Mouse (Mus musculus) liver, embryonic 13.5 days (tissue): ENCODE data around the gene Smim23. TPM values are rescaled to one million over a fixed set of nuclear protein-coding genes. Genes with fewer than 3 reads are reported as not detected.

Experiments used
- ATAC-seq: fragments of 200-750 bp; cut with Nextera tagmentation; 2 replicates; pipeline ENCODE4 v1.8.0; 2017; ENCODE audit warnings: low read depth, mild to moderate bottlenecking, moderate number of reproducible peaks, moderate library complexity
- DNase-seq: peaks from one replicate; pipeline ENCODE4 v3.0.0; 2022
- H3K27ac ChIP-seq: fragments of 300-500 bp; sonication (generic); 2 replicates; pipeline ENCODE4 v1.5.1; 2015; ENCODE audit warnings: moderate library complexity, mild to moderate bottlenecking, inconsistent platforms
- H3K27me3 ChIP-seq: fragments of 300-500 bp; sonication (generic); 2 replicates; pipeline ENCODE4 v1.6.1; 2015; ENCODE audit warnings: mild to moderate bottlenecking, inconsistent platforms
- H3K36me3 ChIP-seq: fragments of 300-500 bp; sonication (generic); 2 replicates; pipeline ENCODE4 v1.6.1; 2015; ENCODE audit warnings: mild to moderate bottlenecking, inconsistent platforms
- H3K4me1 ChIP-seq: fragments of 300-500 bp; sonication (generic); replicated peaks from 2 replicates; pipeline ENCODE4 v1.6.1; 2015; ENCODE audit warnings: inconsistent platforms
- H3K4me2 ChIP-seq: fragments of 300-500 bp; sonication (generic); 2 replicates; pipeline ENCODE4 v1.6.1; 2015; ENCODE audit warnings: inconsistent platforms, mild to moderate bottlenecking, moderate library complexity
- H3K4me3 ChIP-seq: fragments of 300-500 bp; sonication (generic); replicated peaks from 2 replicates; pipeline ENCODE4 v1.5.1; 2015; ENCODE audit warnings: mild to moderate bottlenecking, inconsistent platforms
- H3K9ac ChIP-seq: fragments of 300-500 bp; sonication (generic); 2 replicates; pipeline ENCODE4 v1.6.1; 2015; ENCODE audit warnings: mild to moderate bottlenecking, inconsistent platforms
- H3K9me3 ChIP-seq: fragments of 300-500 bp; sonication (generic); replicated peaks from 2 replicates; pipeline ENCODE4 v1.6.1; 2016; ENCODE audit warnings: inconsistent platforms
- WGBS: fragments of 180-500 bp; shearing (Covaris S2); methylation state at CpG from one replicate; pipeline ENCODE4 v1.1.7; 2015; ENCODE audit not compliant: insufficient replicate concordance; 5-methylcytosine and 5-hydroxymethylcytosine counted together
- polyA plus RNA-seq: library from polyadenylated mRNA; unstranded; fragments of >200 nt; fragmentation: Nextera tagmentation; extraction: Ambion mirVana; gene quantifications from 2 replicates; pipeline ENCODE4 v1.2.1, GENCODE M21; 2015

Gene Smim23
- polyA plus RNA-seq, 1 experiment from 2014 or later = not detected

GRCm38 (mm10) chr11:32780747-32781536 lies 43.5 kb downstream of the Smim23 start:
- no peak for DNase-seq
- H3K27me3 ChIP-seq = no peaks in the 10 kb centered on the region

GRCm38 (mm10) chr11:32768642-32769343 lies 55.6 kb downstream of the Smim23 start:
- Histone ChIP-seq H3K9me3 (no peaks in the 10 kb centered on the region), H3K27ac (no peak overlapping the region), H3K4me1 (no peaks in the 10 kb centered on the region), H3K36me3 (no peaks in the 10 kb centered on the region), H3K4me3 (no peak overlapping the region), H3K27me3 (no peaks in the 10 kb centered on the region), H3K9ac (no peak overlapping the region), H3K4me2 (no peak overlapping the region)
- WGBS = 58% methylated on average over 12 of the region's 12 CpGs
- DNase-seq (no peak), ATAC-seq (no peak)

More at GRCm38 (mm10) chr11:32780747-32781536, 43.5 kb downstream of the Smim23 start:
- Histone ChIP-seq H3K4me2 (no peak overlapping the region), H3K36me3 (no peaks in the 10 kb centered on the region), H3K27ac (no peak overlapping the region), H3K9me3 (no peaks in the 10 kb centered on the region), H3K9ac (no peak overlapping the region), H3K4me1 (no peaks in the 10 kb centered on the region), H3K4me3 (no peak overlapping the region)
- ATAC-seq = no peak
- WGBS = 62% methylated on average over 11 of the region's 11 CpGs

Other genes with a start within 250 kb of the Smim23 start
- gene Fbxw11, start 181.9 kb downstream of the Smim23 start, polyA plus RNA-seq = 19.2 and 23.9 TPM in 2 replicates